Mouse (Mus musculus): Measurements from ENCODE around the gene Slc44a3. TPM values are rescaled to one million over a fixed set of nuclear protein-coding genes. Genes with fewer than 3 reads are reported as not detected.

Gene Slc44a3
- polyA plus RNA-seq, 2 experiments, result 4.8 to 10.7 TPM

DNA sequence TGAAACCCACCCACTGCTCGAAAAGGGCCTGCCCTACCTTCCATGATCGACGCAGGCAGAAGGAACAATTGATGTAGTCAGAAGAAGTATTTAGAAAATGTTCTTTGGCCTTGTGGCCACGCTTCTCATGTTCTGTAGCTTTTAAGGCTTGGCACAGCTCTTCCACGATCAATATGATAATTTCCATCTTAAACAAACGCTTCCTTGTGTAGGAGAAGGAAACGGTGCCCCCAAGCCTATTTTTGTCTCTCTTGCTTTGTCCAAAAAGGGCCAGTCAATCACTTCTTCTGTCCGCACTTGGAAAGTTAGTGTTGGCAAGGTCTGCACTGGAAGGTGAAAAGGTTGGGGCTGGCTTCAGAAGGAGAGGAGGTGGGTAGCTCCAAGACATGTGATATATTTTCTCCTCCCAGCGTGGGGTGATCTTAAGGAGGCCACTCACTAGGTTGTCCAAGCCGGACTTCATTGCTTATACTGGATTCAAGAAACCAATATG is 10.5 kb downstream of the Slc44a3 start:
- Histone ChIP-seq H3K27ac (no peak overlapping the region), H3K36me3 (replicated peaks; ENCODE audit: control insufficient read depth, insufficient read depth, low read depth) (no peaks in the 10 kb centered on the region), H3K27me3 (ENCODE audit: control insufficient read depth, insufficient read depth, low read length) (no peaks in the 10 kb centered on the region), H3K4me2 (ENCODE audit: low read depth) (no peak overlapping the region), H3K4me1 (replicated peaks; ENCODE audit: control insufficient read depth in 2 of 2, insufficient read depth in 2 of 2, low read length in 1 of 2) (no peaks in the 10 kb centered on the region; a peak in 1 of 4 replicates), H3K4me3 (ENCODE audit: insufficient read depth in 1 of 2, low read depth in 2 of 2, low read length in 2 of 2) (no peak overlapping the region), H3K9ac (replicated peaks) (no peak overlapping the region), H3K9me3 (ENCODE audit: control insufficient read depth, low read length) (no peaks in the 10 kb centered on the region)
- no peak for ATAC-seq (ENCODE audit: insufficient read depth)
- WGBS (ENCODE audit: insufficient replicate concordance), result 60% methylated on average over 10 of the region's 10 CpGs
- TF ChIP-seq CTCF (IDR thresholded peaks at IDR 0.05; ENCODE audit: low read depth) (no peak), EP300 (IDR thresholded peaks at IDR 0.05; ENCODE audit: low read depth) (no peak)
- DNase-seq (ENCODE audit: low read depth in 3 of 3, low spot score in 3 of 3), result no peak

- Histone ChIP-seq H3K4me1 (replicated peaks; ENCODE audit: control insufficient read depth in 2 of 2, insufficient read depth in 2 of 2, low read length in 1 of 2) (no peaks in the 10 kb centered on the region; a peak in 1 of 4 replicates), H3K36me3 (replicated peaks; ENCODE audit: control insufficient read depth, insufficient read depth, low read depth) (no peaks in the 10 kb centered on the region), H3K27me3 (ENCODE audit: control insufficient read depth, insufficient read depth, low read length) (no peaks in the 10 kb centered on the region), H3K4me2 (ENCODE audit: low read depth) (no peak overlapping the region), H3K4me3 (ENCODE audit: insufficient read depth in 1 of 2, low read depth in 2 of 2, low read length in 2 of 2) (no peak overlapping the region), H3K27ac (no peak overlapping the region), H3K9me3 (ENCODE audit: control insufficient read depth, low read length) (no peaks in the 10 kb centered on the region), H3K9ac (replicated peaks) (no peak overlapping the region)
- DNase-seq (ENCODE audit: low read depth in 3 of 3, low spot score in 3 of 3) (no peak), ATAC-seq (ENCODE audit: insufficient read depth) (no peak)
- WGBS (ENCODE audit: insufficient replicate concordance), result 35% methylated on average over 3 of the region's 3 CpGs
- TF ChIP-seq EP300 (IDR thresholded peaks at IDR 0.05; ENCODE audit: low read depth), result no peak
- TF ChIP-seq CTCF (IDR thresholded peaks at IDR 0.05; ENCODE audit: low read depth), result no peak
Observed at GRCm38 (mm10) chr3:121521123-121521522, 11.1 kb downstream of the Slc44a3 start.

GRCm38 (mm10) chr3:121517030-121517429 is 15.2 kb downstream of the Slc44a3 start:
- no peaks in the 10 kb centered on the region for H3K4me1 ChIP-seq (replicated peaks; ENCODE audit: control insufficient read depth in 2 of 2, insufficient read depth in 2 of 2, low read length in 1 of 2)
- H3K9me3 ChIP-seq (ENCODE audit: control insufficient read depth, low read length), result no peaks in the 10 kb centered on the region
- no peak overlapping the region for H3K4me3 ChIP-seq (ENCODE audit: insufficient read depth in 1 of 2, low read depth in 2 of 2, low read length in 2 of 2)
- no peaks in the 10 kb centered on the region for H3K27me3 ChIP-seq (ENCODE audit: control insufficient read depth, insufficient read depth, low read length)
- no peak overlapping the region for H3K9ac ChIP-seq (replicated peaks)
- H3K36me3 ChIP-seq (replicated peaks; ENCODE audit: control insufficient read depth, insufficient read depth, low read depth), result no peaks in the 10 kb centered on the region
- WGBS (ENCODE audit: insufficient replicate concordance), result 72% methylated on average over 8 of the region's 8 CpGs
- ATAC-seq (ENCODE audit: insufficient read depth) (no peak), DNase-seq (ENCODE audit: low read depth in 3 of 3, low spot score in 3 of 3) (no peak)
- no peak overlapping the region for H3K27ac ChIP-seq
- H3K4me2 ChIP-seq (ENCODE audit: low read depth), result no peak overlapping the region
- TF ChIP-seq CTCF (IDR thresholded peaks at IDR 0.05; ENCODE audit: low read depth), result no peak
- TF ChIP-seq EP300 (IDR thresholded peaks at IDR 0.05; ENCODE audit: low read depth), result no peak

DNA sequence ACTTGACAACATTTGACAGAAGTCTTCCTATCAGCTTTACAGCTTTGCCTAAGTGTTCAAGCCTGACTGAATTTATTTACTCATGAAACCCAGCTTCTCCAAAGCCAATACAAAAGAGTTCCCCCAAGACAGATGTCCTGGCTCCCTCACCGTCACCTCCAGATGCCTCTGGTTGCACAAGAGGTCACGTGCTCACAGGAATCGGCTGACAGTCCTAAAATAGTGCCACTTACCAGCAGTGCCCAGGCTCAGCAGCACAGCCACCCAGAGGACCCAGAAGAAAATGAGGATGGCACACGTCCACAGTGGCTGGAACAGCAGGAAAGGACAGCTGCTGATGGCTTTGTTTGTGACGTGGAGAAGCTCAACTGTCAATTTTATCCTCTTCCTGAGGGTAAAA is 23.1 kb downstream of the Slc44a3 start:
- ATAC-seq (ENCODE audit: insufficient read depth), result no peak

DNA sequence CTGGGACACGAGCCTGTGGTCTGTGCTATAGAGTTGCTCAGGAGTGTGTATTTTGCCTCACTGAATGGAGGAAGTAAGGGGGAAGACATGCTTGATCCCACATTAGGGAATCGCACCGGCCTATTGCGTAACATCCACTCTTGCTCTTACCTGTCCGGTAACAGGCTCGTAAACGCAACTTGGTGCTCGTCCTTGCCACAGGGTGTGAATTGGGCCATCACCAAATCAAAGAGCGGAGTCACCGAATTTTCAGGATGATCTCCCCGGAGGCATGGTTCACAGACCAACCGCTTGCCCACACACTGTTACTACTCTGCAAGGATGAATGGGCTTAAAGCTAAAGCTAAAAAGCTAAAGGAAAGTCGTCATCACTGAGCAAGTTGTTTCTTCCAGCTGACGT is 24.5 kb downstream of the Slc44a3 start:
- no peak for TF ChIP-seq EP300 (IDR thresholded peaks at IDR 0.05; ENCODE audit: low read depth)
- no peak for TF ChIP-seq CTCF (IDR thresholded peaks at IDR 0.05; ENCODE audit: low read depth)

More for the DNA sequence above, 23.1 kb downstream of the Slc44a3 start:
- H3K36me3 ChIP-seq (replicated peaks; ENCODE audit: control insufficient read depth, insufficient read depth, low read depth), result no peaks in the 10 kb centered on the region
- TF ChIP-seq CTCF (IDR thresholded peaks at IDR 0.05; ENCODE audit: low read depth) (no peak), EP300 (IDR thresholded peaks at IDR 0.05; ENCODE audit: low read depth) (no peak)
- WGBS (ENCODE audit: insufficient replicate concordance), result 19% methylated on average over 5 of the region's 5 CpGs
- H3K9ac ChIP-seq (replicated peaks), result no peak overlapping the region
- no peaks in the 10 kb centered on the region for H3K4me1 ChIP-seq (replicated peaks; ENCODE audit: control insufficient read depth in 2 of 2, insufficient read depth in 2 of 2, low read length in 1 of 2)
- no peak overlapping the region for H3K4me3 ChIP-seq (ENCODE audit: insufficient read depth in 1 of 2, low read depth in 2 of 2, low read length in 2 of 2)
- no peaks in the 10 kb centered on the region for H3K9me3 ChIP-seq (ENCODE audit: control insufficient read depth, low read length)
- no peak overlapping the region for H3K4me2 ChIP-seq (ENCODE audit: low read depth)
- H3K27ac ChIP-seq, result no peak overlapping the region
- no peaks in the 10 kb centered on the region for H3K27me3 ChIP-seq (ENCODE audit: control insufficient read depth, insufficient read depth, low read length)
- no peak for DNase-seq (ENCODE audit: low read depth in 3 of 3, low spot score in 3 of 3)

More for the DNA sequence above, 24.5 kb downstream of the Slc44a3 start:
- Histone ChIP-seq H3K4me2 (ENCODE audit: low read depth) (no peak overlapping the region), H3K27me3 (ENCODE audit: control insufficient read depth, insufficient read depth, low read length) (no peaks in the 10 kb centered on the region), H3K9me3 (ENCODE audit: control insufficient read depth, low read length) (no peaks in the 10 kb centered on the region), H3K27ac (no peak overlapping the region), H3K9ac (replicated peaks) (no peak overlapping the region), H3K4me3 (ENCODE audit: insufficient read depth in 1 of 2, low read depth in 2 of 2, low read length in 2 of 2) (no peak overlapping the region), H3K4me1 (replicated peaks; ENCODE audit: control insufficient read depth in 2 of 2, insufficient read depth in 2 of 2, low read length in 1 of 2) (no peaks in the 10 kb centered on the region), H3K36me3 (replicated peaks; ENCODE audit: control insufficient read depth, insufficient read depth, low read depth) (no peaks in the 10 kb centered on the region)
- 75% methylated on average over 14 of the region's 14 CpGs for WGBS (ENCODE audit: insufficient replicate concordance)
- ATAC-seq (ENCODE audit: insufficient read depth), result no peak
- DNase-seq (ENCODE audit: low read depth in 3 of 3, low spot score in 3 of 3), result no peak
